Mouse (Mus musculus) midbrain, embryonic 10.5 days (tissue): Measurements from ENCODE around the gene Necap2. TPM values are rescaled to one million over a fixed set of nuclear protein-coding genes. Genes with fewer than 3 reads are reported as not detected.

Experiments used
- DNase-seq: peaks from one replicate; pipeline ENCODE4 v3.0.0-alpha.2; 2017; ENCODE audit warnings: low spot score
- H3K27ac ChIP-seq: fragments of 300-500 bp; sonication (generic); replicated peaks from 2 replicates; pipeline ENCODE4 v1.5.1; 2016; ENCODE audit warnings: mild to moderate bottlenecking
- H3K27me3 ChIP-seq: fragments of 300-500 bp; sonication (generic); 2 replicates; pipeline ENCODE4 v1.6.1; 2016; ENCODE audit warnings: low read depth, mild to moderate bottlenecking; ENCODE audit not compliant: poor library complexity, severe bottlenecking
- H3K36me3 ChIP-seq: fragments of 300-500 bp; sonication (generic); 2 replicates; pipeline ENCODE4 v1.6.1; 2016; ENCODE audit warnings: mild to moderate bottlenecking, moderate library complexity
- H3K4me1 ChIP-seq: fragments of 300-500 bp; sonication (generic); 2 replicates; pipeline ENCODE4 v1.6.1; 2016
- H3K4me3 ChIP-seq: fragments of 300-500 bp; sonication (generic); 2 replicates; pipeline ENCODE4 v1.5.1; 2016; ENCODE audit warnings: mild to moderate bottlenecking, moderate library complexity
- H3K9me3 ChIP-seq: fragments of 300-500 bp; sonication (generic); replicated peaks from 2 replicates; pipeline ENCODE4 v1.6.1; 2016; ENCODE audit warnings: mild to moderate bottlenecking
- WGBS: fragments of 180-500 bp; shearing (Covaris S2); methylation state at CpG from one replicate; pipeline ENCODE4 v1.1.7; 2016; 5-methylcytosine and 5-hydroxymethylcytosine counted together
- polyA plus RNA-seq: library from polyadenylated mRNA; unstranded; fragments of >200 nt; fragmentation: Nextera tagmentation; extraction: Ambion mirVana; gene quantifications from 2 replicates; pipeline ENCODE4 v1.2.1, GENCODE M21; 2016

Gene Necap2
- polyA plus RNA-seq, 1 experiment from 2014 or later = 54.8 TPM

- DNase-seq = no peak
- Histone ChIP-seq H3K4me3 (no peak overlapping the region), H3K27ac (no peak overlapping the region), H3K9me3 (0 out of 2 replicates have a peak, but pooled peaks cover 6% of the 10 kb centered on the region), H3K4me1 (peaks cover 10% of the 10 kb centered on the region), H3K27me3 (no peaks in the 10 kb centered on the region), H3K36me3 (no peaks in the 10 kb centered on the region)
- WGBS = 82% methylated on average over 5 of the region's 5 CpGs
These were observed 21.8 kb upstream of the Necap2 start for GRCm38 (mm10) chr4:141099956-141100355.

DNA sequence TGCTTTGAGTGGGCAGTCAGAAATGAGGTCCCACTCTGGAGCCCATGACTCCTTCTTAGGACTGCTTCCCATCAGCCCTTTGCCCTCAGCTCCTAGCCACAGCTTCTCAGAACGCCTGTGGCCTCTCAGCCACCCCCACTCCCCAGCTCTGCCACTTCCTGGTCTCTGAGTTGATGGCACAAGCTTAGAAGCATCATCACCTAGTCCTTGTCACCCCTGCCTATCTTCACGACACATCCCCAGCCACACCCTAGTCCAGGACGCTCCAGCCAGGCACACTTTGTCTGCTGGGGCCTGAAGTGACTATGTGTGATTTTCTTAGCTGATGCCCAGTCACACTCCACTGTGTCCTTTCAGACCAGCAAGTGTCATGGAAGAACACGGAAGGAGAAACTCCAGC, 20.8 kb upstream of the Necap2 start:
- H3K4me1 ChIP-seq = peaks cover 10% of the 10 kb centered on the region
- 81% methylated on average over 4 of the region's 4 CpGs for WGBS
- no peaks in the 10 kb centered on the region for H3K36me3 ChIP-seq
- H3K4me3 ChIP-seq = no peak overlapping the region
- DNase-seq = no peak
- H3K27ac ChIP-seq = no peak overlapping the region
- H3K27me3 ChIP-seq = no peaks in the 10 kb centered on the region
- H3K9me3 ChIP-seq = 0 out of 2 replicates have a peak, but pooled peaks cover 6% of the 10 kb centered on the region

DNA sequence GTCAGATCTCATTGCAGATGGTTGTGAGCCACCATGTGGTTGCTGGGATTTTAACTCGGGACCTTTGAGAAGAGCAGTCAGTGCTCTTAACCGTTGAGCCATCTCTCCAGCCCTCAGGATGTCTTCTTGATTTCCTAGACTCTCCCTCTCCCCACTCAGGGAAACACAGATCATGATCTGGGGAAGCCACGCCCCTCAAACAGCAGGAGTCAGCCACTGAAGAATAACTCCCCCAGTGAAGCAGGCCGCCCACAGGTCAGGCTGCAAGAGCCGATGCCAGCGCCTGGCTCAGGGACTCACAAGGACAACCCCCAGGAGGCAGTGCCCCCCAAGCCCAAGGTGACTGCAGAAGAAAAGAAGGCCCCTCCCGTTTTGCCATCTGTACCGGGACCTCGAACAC, 18.6 kb upstream of the Necap2 start:
- no peak overlapping the region; the same call in 1 of the 2 replicates for H3K4me3 ChIP-seq
- H3K9me3 ChIP-seq = 0 out of 2 replicates have a peak, but pooled peaks cover 4% of the 10 kb centered on the region
- no peak overlapping the region for H3K27ac ChIP-seq
- DNase-seq = no peak
- 20% methylated on average over 9 of the region's 9 CpGs for WGBS
- H3K4me1 ChIP-seq = peaks cover 10% of the 10 kb centered on the region
- H3K27me3 ChIP-seq = no peaks in the 10 kb centered on the region
- H3K36me3 ChIP-seq = no peaks in the 10 kb centered on the region

DNA sequence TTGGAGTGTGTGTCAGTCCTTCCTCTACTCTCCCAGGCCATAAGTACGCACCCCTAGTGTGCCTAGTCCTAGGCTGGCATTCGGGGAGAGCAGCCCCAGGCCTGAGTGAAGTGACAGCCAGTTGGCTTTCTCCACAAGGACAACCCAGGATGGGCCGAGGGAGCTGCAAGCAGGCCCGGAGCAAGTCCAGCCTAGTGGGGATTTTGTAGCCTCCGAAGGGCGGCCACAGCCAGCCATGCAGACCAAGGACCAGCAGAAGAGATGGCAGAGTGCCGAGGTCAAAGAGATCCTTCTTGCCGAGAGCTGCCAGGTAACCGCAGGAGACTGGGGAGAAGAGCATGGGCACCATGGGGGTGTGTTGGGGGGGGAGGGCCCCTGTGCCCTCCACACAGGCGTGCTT, 16.9 kb upstream of the Necap2 start:
- 85% methylated on average over 10 of the region's 10 CpGs for WGBS
- no peaks in the 10 kb centered on the region for H3K9me3 ChIP-seq
- H3K4me3 ChIP-seq = no peak overlapping the region
- no peak overlapping the region for H3K27ac ChIP-seq
- no peaks in the 10 kb centered on the region for H3K36me3 ChIP-seq
- H3K4me1 ChIP-seq = peaks cover 10% of the 10 kb centered on the region
- no peaks in the 10 kb centered on the region for H3K27me3 ChIP-seq
- DNase-seq = no peak

GRCm38 (mm10) chr4:141088714-141089113, 10.6 kb upstream of the Necap2 start:
- Histone ChIP-seq H3K27me3 (no peaks in the 10 kb centered on the region), H3K9me3 (no peaks in the 10 kb centered on the region), H3K36me3 (no peaks in the 10 kb centered on the region), H3K4me1 (peaks cover 6% of the 10 kb centered on the region; the same call in 1 of the 2 replicates), H3K27ac (no peak overlapping the region), H3K4me3 (no peak overlapping the region)
- DNase-seq = no peak
- WGBS = 80% methylated on average over 9 of the region's 9 CpGs

DNA sequence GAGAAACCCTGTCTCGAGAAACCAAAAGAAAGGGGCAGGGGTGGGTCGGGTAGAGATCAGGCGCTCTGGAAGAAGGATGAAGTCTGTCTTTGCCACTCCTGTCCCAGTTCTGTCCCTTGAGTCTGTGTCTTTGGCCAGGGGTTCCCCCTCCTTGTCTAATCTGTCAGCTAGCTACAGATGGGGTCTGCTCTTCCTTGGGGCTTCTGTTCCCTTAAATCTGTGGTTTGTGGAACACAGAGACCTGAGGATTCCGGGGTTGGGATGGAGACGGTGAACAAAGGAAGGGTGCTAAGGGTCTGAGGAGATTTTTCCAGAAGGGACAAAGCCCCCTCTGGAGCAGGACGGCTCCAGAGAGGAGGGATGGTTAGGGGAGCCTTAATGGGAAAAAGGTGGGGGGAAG, 9.9 kb upstream of the Necap2 start, which contains the start of gene Spata21:
Gene Spata21, plus strand, starts transcription at position 301 of the 400 bp plus-strand sequence.
- Histone ChIP-seq H3K27me3 (no peaks in the 10 kb centered on the region), H3K4me1 (peaks cover 6% of the 10 kb centered on the region; the same call in 1 of the 2 replicates), H3K4me3 (no peak within 1 kb of the TSS), H3K36me3 (no peaks in the 10 kb centered on the region), H3K27ac (no peak within 1 kb of the TSS), H3K9me3 (no peaks in the 10 kb centered on the region)
- DNase-seq = no peak
- WGBS = 83% methylated on average over 6 of the region's 6 CpGs

GRCm38 (mm10) chr4:141086862-141087261, 8.7 kb upstream of the Necap2 start:
- H3K4me1 ChIP-seq = peaks cover 6% of the 10 kb centered on the region; the same call in 1 of the 2 replicates
- no peak for DNase-seq
- H3K4me3 ChIP-seq = no peak overlapping the region
- H3K27ac ChIP-seq = no peak overlapping the region
- 86% methylated on average over 10 of the region's 10 CpGs for WGBS
- no peaks in the 10 kb centered on the region for H3K9me3 ChIP-seq
- no peaks in the 10 kb centered on the region for H3K36me3 ChIP-seq
- no peaks in the 10 kb centered on the region for H3K27me3 ChIP-seq

- peak overlapping the region; percentile 84 for H3K27ac ChIP-seq
- no peaks in the 10 kb centered on the region for H3K9me3 ChIP-seq
- 75% methylated on average over 18 of the region's 18 CpGs for WGBS
- H3K4me3 ChIP-seq = peak overlapping the region; percentile 98; the same call in 1 of the 2 replicates
- peaks cover 25% of the 10 kb centered on the region for H3K36me3 ChIP-seq
- H3K4me1 ChIP-seq = peaks cover 16% of the 10 kb centered on the region
- DNase-seq = no peak
- no peaks in the 10 kb centered on the region for H3K27me3 ChIP-seq
These were observed 467 bp upstream of the Necap2 start for GRCm38 (mm10) chr4:141078510-141079137.

DNA sequence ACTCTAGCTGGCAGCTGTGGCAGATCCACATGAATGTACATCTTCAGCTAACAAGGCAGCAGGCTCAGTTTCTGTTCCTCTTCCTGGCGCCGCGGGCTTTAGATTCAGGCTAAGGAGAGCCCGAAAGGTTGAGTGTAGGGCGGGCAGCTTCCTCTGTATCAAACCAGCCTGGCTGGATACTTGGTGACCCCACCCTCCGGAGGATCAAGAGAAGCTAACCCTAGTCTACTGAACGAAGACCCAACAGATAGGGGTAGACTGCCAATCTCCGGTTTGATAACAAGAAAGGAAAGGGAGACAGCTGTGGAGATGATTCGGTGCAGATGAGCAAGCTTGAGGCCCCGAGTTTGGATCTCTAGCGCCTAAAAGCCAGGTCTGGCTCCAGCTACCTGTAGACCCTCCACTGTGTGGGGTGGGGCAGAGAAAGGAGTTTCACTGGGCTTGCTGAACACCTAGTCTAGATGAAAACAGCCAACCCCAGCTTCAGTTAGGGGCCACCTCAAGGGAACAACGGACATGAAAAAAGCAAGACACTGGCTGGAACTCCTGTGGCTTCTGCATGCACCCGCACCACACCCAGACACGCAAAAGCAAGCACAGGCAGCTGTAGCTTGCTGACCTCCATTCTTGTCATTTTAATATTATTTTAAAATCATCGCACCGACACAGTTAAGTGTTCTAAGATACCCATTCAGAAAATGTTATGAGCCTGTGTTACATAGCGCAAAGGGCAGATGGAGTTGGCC, 1.2 kb downstream of the Necap2 start:
- WGBS = 84% methylated on average over 17 of the region's 17 CpGs
- Histone ChIP-seq H3K9me3 (no peaks in the 10 kb centered on the region), H3K27me3 (no peaks in the 10 kb centered on the region), H3K4me3 (peak overlapping the region; percentile 98), H3K27ac (0 out of 2 replicates have a peak overlapping the region, but pooled peaks have one; percentile 84), H3K36me3 (peaks cover 42% of the 10 kb centered on the region), H3K4me1 (peaks cover 16% of the 10 kb centered on the region)
- DNase-seq = no peak

DNA sequence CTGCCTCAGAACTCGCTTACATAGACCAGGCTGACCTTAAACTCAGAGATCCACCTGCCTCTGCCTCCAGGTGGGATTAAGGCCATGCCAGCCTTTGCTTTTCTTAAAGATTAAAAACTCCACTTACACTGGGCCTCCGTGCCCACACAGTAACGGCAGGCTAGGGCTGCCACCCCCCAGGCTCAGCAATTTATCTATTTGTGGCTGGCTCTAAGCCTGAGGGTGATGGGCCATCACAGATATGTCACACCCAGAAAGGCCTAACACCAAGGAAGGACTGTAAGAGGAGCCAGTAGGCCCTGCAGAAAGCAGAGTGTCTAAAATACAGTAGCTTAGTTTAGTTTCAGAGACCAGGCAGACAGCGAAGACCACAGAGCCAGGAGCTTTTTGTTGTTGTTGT, 4.0 kb downstream of the Necap2 start:
- Histone ChIP-seq H3K4me1 (peaks cover 16% of the 10 kb centered on the region), H3K36me3 (peaks cover 70% of the 10 kb centered on the region), H3K27ac (no peak overlapping the region), H3K4me3 (no peak overlapping the region), H3K9me3 (no peaks in the 10 kb centered on the region), H3K27me3 (no peaks in the 10 kb centered on the region)
- no peak for DNase-seq
- WGBS = 96% methylated on average over 4 of the region's 4 CpGs

DNA sequence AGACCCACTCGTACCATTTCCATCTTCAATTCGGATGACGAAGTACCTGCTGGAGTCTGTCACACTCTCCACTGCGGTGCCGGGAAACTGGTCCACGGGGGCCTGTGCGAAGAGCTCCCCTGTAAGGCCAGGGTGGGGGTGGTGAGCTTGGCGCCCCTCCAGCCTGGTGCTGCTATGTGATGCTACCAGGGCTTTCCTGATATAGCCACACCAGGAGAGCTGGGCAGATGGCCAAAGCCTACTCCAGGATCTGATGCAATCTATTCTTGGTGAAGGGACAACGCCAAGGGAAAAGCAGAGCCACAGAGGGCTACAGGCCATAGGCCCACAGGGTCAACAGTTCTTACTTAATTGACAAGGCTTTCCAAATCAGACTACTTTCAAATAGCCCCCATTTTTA, 4.5 kb downstream of the Necap2 start:
- no peak for DNase-seq
- Histone ChIP-seq H3K4me1 (peaks cover 16% of the 10 kb centered on the region), H3K27ac (no peak overlapping the region), H3K9me3 (no peaks in the 10 kb centered on the region), H3K27me3 (no peaks in the 10 kb centered on the region), H3K36me3 (peaks cover 75% of the 10 kb centered on the region), H3K4me3 (no peak overlapping the region)
- 96% methylated on average over 9 of the region's 9 CpGs for WGBS

DNA sequence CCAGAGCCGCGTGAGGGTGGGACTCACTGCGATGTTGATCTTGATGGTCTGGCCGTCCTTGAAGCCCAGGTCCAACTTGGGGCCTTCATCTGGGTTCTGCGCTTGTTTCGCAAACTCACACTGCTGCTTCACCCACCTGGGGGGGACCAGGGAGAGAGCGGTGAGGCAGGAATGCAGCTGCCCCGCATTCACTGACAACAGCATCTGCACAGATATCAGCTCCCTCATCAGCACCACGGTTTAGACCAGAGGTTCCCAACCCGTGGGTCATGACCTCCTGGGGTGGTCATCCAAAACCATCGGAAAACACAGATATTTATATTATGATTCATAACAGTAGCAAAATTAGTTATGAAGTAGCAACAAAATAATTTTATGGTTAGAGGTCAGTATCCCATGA, 5.7 kb downstream of the Necap2 start:
- DNase-seq = no peak
- peaks cover 86% of the 10 kb centered on the region for H3K36me3 ChIP-seq
- H3K4me3 ChIP-seq = no peak overlapping the region
- H3K9me3 ChIP-seq = no peaks in the 10 kb centered on the region
- H3K4me1 ChIP-seq = peaks cover 13% of the 10 kb centered on the region
- 98% methylated on average over 11 of the region's 11 CpGs for WGBS
- H3K27me3 ChIP-seq = no peaks in the 10 kb centered on the region
- no peak overlapping the region for H3K27ac ChIP-seq

- H3K4me1 ChIP-seq = peaks cover 4% of the 10 kb centered on the region
- no peaks in the 10 kb centered on the region for H3K27me3 ChIP-seq
- whole genome bisulfite sequencing = 68% methylated on average over 4 of the region's 4 CpGs
- H3K9me3 ChIP-seq = no peaks in the 10 kb centered on the region
- H3K4me3 ChIP-seq = no peak overlapping the region
- peaks cover 93% of the 10 kb centered on the region for H3K36me3 ChIP-seq
- DNase-seq = peak; percentile 49
- H3K27ac ChIP-seq = no peak overlapping the region
These were observed 8.4 kb downstream of the Necap2 start for GRCm38 (mm10) chr4:141069731-141070130.
